Mouse (Mus musculus) small intestine, adult 10 weeks (tissue): ENCODE measurements around the gene Dhx8. TPM values are rescaled to one million over a fixed set of nuclear protein-coding genes. Genes with fewer than 3 reads are reported as not detected.

Experiments
- polyA plus RNA-seq: library from polyadenylated mRNA; stranded (reverse); fragments of 350-450 nt; fragmentation: Illumina TruSeq; extraction: RNeasy Lipid Tissue Mini Kit (QIAGEN cat#74804); gene quantifications from one replicate; pipeline ENCODE4 v1.2.3, GENCODE M21; 2014; ENCODE audit warnings: low replicate concordance

Dhx8 gene
- polyA plus RNA-seq, result 13.2 TPM

GRCm38 (mm10) chr11:101732518-101733440, at the start of gene Dhx8:
Gene Dhx8 (plus strand): TSS chr11:101732919.

GRCm38 (mm10) chr11:101785143-101785851, 52.6 kb downstream of the Dhx8 start, which contains the start of gene Etv4:
Gene Etv4 (minus strand): TSS chr11:101785371.

Other genes starting within 250 kb of the Dhx8 start
- gene Brca1, start 181.0 kb upstream of the Dhx8 start, polyA plus RNA-seq, result 5.6 TPM
- gene Nbr1, start 180.8 kb upstream of the Dhx8 start, polyA plus RNA-seq, result 182 TPM
- gene Tmem106a, start 150.7 kb upstream of the Dhx8 start, polyA plus RNA-seq, result 38.4 TPM
- gene Gm11634, start 133.7 kb upstream of the Dhx8 start, polyA plus RNA-seq, result not detected
- gene Rdm1, start 105.7 kb upstream of the Dhx8 start, polyA plus RNA-seq, result not detected
- 6.6 TPM for gene Arl4d, start 67.4 kb upstream of the Dhx8 start, polyA plus RNA-seq
- not detected for gene Etv4, start 52.5 kb downstream of the Dhx8 start, polyA plus RNA-seq
- 1.3 TPM for gene Meox1, start 161.5 kb downstream of the Dhx8 start, polyA plus RNA-seq
- gene Sost, start 234.1 kb downstream of the Dhx8 start, polyA plus RNA-seq, result not detected